Mouse (Mus musculus) CH12.LX (cell line): ENCODE results near the gene Dnaaf5. TPM values are rescaled to one million over a fixed set of nuclear protein-coding genes. Genes with fewer than 3 reads are reported as not detected.

ENCODE experiments used
- DNase-seq: peaks from one replicate; pipeline ENCODE4 v3.0.0-alpha.2; 2013; ENCODE audit errors: extremely low read depth
- H3K27ac ChIP-seq: 2 replicates; pipeline ENCODE4 v1.5.1; 2012; ENCODE audit warnings: low read depth, mild to moderate bottlenecking, control low read depth, moderate library complexity; ENCODE audit not compliant: insufficient read depth
- H3K27me3 ChIP-seq: replicated peaks from 2 replicates; pipeline ENCODE3; 2012; ENCODE audit warnings: inconsistent platforms
- H3K36me3 ChIP-seq, 2 experiments: replicated peaks in 1 of 2; 2 replicates each; pipeline versions ENCODE3 to v1.6.1; 2012; ENCODE audit warnings: inconsistent platforms in 1 of 2, low read length in 1 of 2, mild to moderate bottlenecking in 1 of 2, mixed read lengths in 1 of 2, moderate library complexity in 1 of 2; ENCODE audit not compliant: control insufficient read depth in 1 of 2, insufficient read depth in 1 of 2
- H3K4me1 ChIP-seq, 2 experiments: 2 replicates each; pipeline ENCODE4 v1.6.1; 2012; ENCODE audit warnings: inconsistent platforms in 1 of 2, moderate library complexity in 1 of 2; ENCODE audit not compliant: insufficient read depth in 2 of 2, control insufficient read depth in 1 of 2
- H3K4me2 ChIP-seq: 2 replicates; pipeline ENCODE4 v1.6.1; 2012; ENCODE audit warnings: low read depth, mild to moderate bottlenecking, control low read depth; ENCODE audit not compliant: poor library complexity, insufficient read depth, severe bottlenecking
- H3K4me3 ChIP-seq, 3 experiments: fragments of 150-350 bp in 1 of 3; sonication (generic) in 1 of 3; replicated peaks in 1 of 3; 2 replicates each; pipeline versions ENCODE3 to v1.5.1; 2011 to 2012; ENCODE audit warnings: low read depth in 2 of 3, low read length in 2 of 3, mild to moderate bottlenecking in 2 of 3, moderate library complexity in 2 of 3, control low read depth in 1 of 3, improper control_type of control experiment in 1 of 3, inconsistent platforms in 1 of 3, mixed read lengths in 1 of 3; ENCODE audit not compliant: poor library complexity in 1 of 3
- H3K79me2 ChIP-seq: replicated peaks from 2 replicates; pipeline ENCODE4 v1.6.1; 2012; ENCODE audit warnings: mild to moderate bottlenecking, moderate library complexity; ENCODE audit not compliant: control insufficient read depth, poor library complexity, insufficient read depth, severe bottlenecking; ENCODE audit errors: extremely low read depth
- H3K9ac ChIP-seq: 2 replicates; pipeline ENCODE4 v1.6.1; 2012; ENCODE audit warnings: low read depth, mild to moderate bottlenecking, control low read depth, moderate library complexity; ENCODE audit not compliant: insufficient read depth
- H3K9me3 ChIP-seq: replicated peaks from 2 replicates; pipeline ENCODE3; 2012; ENCODE audit warnings: low read length, inconsistent platforms, mixed read lengths
- BHLHE40 ChIP-seq: IDR thresholded peaks from 2 replicates; pipeline ENCODE4 v1.6.1; 2011; ENCODE audit warnings: mild to moderate bottlenecking, low read depth, low read length, improper control_type of control experiment
- CTCF ChIP-seq, 2 experiments: IDR thresholded peaks in 1 of 2; conservative IDR thresholded peaks in 1 of 2; 2 replicates each; pipeline ENCODE4 v1.5.1; 2011 to 2012; ENCODE audit warnings: low read depth in 2 of 2, low read length in 2 of 2, improper control_type of control experiment in 1 of 2, inconsistent platforms in 1 of 2, mild to moderate bottlenecking in 1 of 2, moderate library complexity in 1 of 2
- EP300 ChIP-seq: IDR thresholded peaks from 2 replicates; pipeline ENCODE4 v1.6.1; 2011; ENCODE audit warnings: low read length, improper control_type of control experiment
- ETS1 ChIP-seq: conservative IDR thresholded peaks from 2 replicates; pipeline ENCODE4 v1.6.1; 2012; ENCODE audit warnings: low read depth, mild to moderate bottlenecking, inconsistent platforms, low read length, improper control_type of control experiment, moderate library complexity
- GABPA ChIP-seq: IDR thresholded peaks from 2 replicates; pipeline ENCODE4 v1.6.1; 2012; ENCODE audit warnings: low read depth, low read length, improper control_type of control experiment, inconsistent platforms; ENCODE audit not compliant: insufficient replicate concordance
- HCFC1 ChIP-seq: IDR thresholded peaks from 2 replicates; pipeline ENCODE4 v1.6.1; 2012; ENCODE audit warnings: low read depth, mild to moderate bottlenecking, inconsistent platforms, low read length, improper control_type of control experiment
- JUND ChIP-seq: conservative IDR thresholded peaks from 2 replicates; pipeline ENCODE4 v1.6.1; 2011; ENCODE audit warnings: low read depth, low read length, improper control_type of control experiment
- KAT2A ChIP-seq: IDR thresholded peaks from 2 replicates; pipeline ENCODE4 v1.6.1; 2012; ENCODE audit warnings: low read length, improper control_type of control experiment, inconsistent platforms; ENCODE audit not compliant: insufficient replicate concordance
- MAFK ChIP-seq: IDR thresholded peaks from 2 replicates; pipeline ENCODE4 v1.6.1; 2011; ENCODE audit warnings: low read length, improper control_type of control experiment; ENCODE audit not compliant: insufficient replicate concordance
- MEF2A ChIP-seq: IDR thresholded peaks from 2 replicates; pipeline ENCODE4 v1.6.1; 2014; ENCODE audit warnings: low read depth, mild to moderate bottlenecking, inconsistent platforms, low read length, improper control_type of control experiment, borderline replicate concordance
- NELFE ChIP-seq: IDR thresholded peaks from 2 replicates; pipeline ENCODE4 v1.6.1; 2011; ENCODE audit warnings: low read depth, low read length, improper control_type of control experiment
- PAX5 ChIP-seq: IDR thresholded peaks from 2 replicates; pipeline ENCODE4 v1.6.1; 2012; ENCODE audit warnings: low read length, inconsistent platforms, mixed read lengths
- POLR2A ChIP-seq: IDR thresholded peaks from 2 replicates; pipeline ENCODE4 v1.6.1; 2011; ENCODE audit warnings: low read depth, mild to moderate bottlenecking, improper control_type of control experiment, low read length
- POLR2AphosphoS2 ChIP-seq: IDR thresholded peaks from 2 replicates; pipeline ENCODE4 v1.6.1; 2011; ENCODE audit warnings: low read depth, low read length, improper control_type of control experiment
- RAD21 ChIP-seq: IDR thresholded peaks from 2 replicates; pipeline ENCODE4 v1.6.1; 2011; ENCODE audit warnings: low read depth, mild to moderate bottlenecking, low read length, improper control_type of control experiment, moderate library complexity
- SMC3 ChIP-seq: IDR thresholded peaks from 2 replicates; pipeline ENCODE4 v1.6.1; 2011; ENCODE audit warnings: low read depth, low read length, improper control_type of control experiment
- TBP ChIP-seq: conservative IDR thresholded peaks from 2 replicates; pipeline ENCODE4 v1.6.1; 2011; ENCODE audit warnings: low read depth, low read length, improper control_type of control experiment
- TCF12 ChIP-seq: IDR thresholded peaks from 2 replicates; pipeline ENCODE4 v1.6.1; 2014; ENCODE audit warnings: low read depth, mild to moderate bottlenecking, inconsistent platforms, low read length, improper control_type of control experiment
- UBTF ChIP-seq: IDR thresholded peaks from 2 replicates; pipeline ENCODE4 v1.6.1; 2012; ENCODE audit warnings: low read depth, mild to moderate bottlenecking, inconsistent platforms, low read length, improper control_type of control experiment, moderate library complexity
- USF1 ChIP-seq: IDR thresholded peaks from 2 replicates; pipeline ENCODE4 v1.6.1; 2014; ENCODE audit warnings: low read depth, mild to moderate bottlenecking, inconsistent platforms, low read length, improper control_type of control experiment
- USF2 ChIP-seq: conservative IDR thresholded peaks from 2 replicates; pipeline ENCODE4 v1.6.1; 2011; ENCODE audit warnings: low read depth, low read length, improper control_type of control experiment
- ZMIZ1 ChIP-seq: IDR thresholded peaks from 2 replicates; pipeline ENCODE4 v1.6.1; 2012; ENCODE audit warnings: low read depth, mild to moderate bottlenecking, inconsistent platforms, low read length, improper control_type of control experiment
- ZNF384 ChIP-seq: IDR thresholded peaks from 2 replicates; pipeline ENCODE4 v1.6.1; 2012; ENCODE audit warnings: low read depth, low read length, improper control_type of control experiment, inconsistent platforms
- dilution Hi-C: fragments of 300-500 bp; cut with MboI; formaldehyde crosslinking; loops from 2 replicates; pipeline ENCODE4 v1.14.3; 2020; ENCODE audit warnings: low sequenced_read_pairs; ENCODE audit not compliant: extremely low pct_unique_long_range_greater_than_20kb, extremely low pct_ligation_motif_present
- in situ Hi-C: fragments of 300-500 bp; cut with MboI; formaldehyde crosslinking; loops from 3 replicates; pipeline ENCODE4 v1.14.3; 2019; ENCODE audit warnings: low sequenced_read_pairs, low pct_ligation_motif_present, low pct_unique_long_range_greater_than_20kb, mixed read lengths
- polyA plus RNA-seq: library from polyadenylated mRNA; unstranded; fragments of >175 nt; gene quantifications from 2 replicates; pipeline ENCODE4 v1.2.1, GENCODE M21; 2012; ENCODE audit warnings: low read depth; ENCODE audit not compliant: insufficient read length
- total RNA-seq, 2 experiments: library from RNA; depleted of rRNA; stranded (reverse); fragments of 300-350 nt in 1 of 2; fragments of >200 nt in 1 of 2; gene quantifications; 2 replicates each; pipeline ENCODE4 v1.2.3; 2012 to 2014

The Dnaaf5 gene
- total and polyA plus RNA-seq, 3 experiments = 17.9 to 25.2 (median 21.7) TPM

DNA sequence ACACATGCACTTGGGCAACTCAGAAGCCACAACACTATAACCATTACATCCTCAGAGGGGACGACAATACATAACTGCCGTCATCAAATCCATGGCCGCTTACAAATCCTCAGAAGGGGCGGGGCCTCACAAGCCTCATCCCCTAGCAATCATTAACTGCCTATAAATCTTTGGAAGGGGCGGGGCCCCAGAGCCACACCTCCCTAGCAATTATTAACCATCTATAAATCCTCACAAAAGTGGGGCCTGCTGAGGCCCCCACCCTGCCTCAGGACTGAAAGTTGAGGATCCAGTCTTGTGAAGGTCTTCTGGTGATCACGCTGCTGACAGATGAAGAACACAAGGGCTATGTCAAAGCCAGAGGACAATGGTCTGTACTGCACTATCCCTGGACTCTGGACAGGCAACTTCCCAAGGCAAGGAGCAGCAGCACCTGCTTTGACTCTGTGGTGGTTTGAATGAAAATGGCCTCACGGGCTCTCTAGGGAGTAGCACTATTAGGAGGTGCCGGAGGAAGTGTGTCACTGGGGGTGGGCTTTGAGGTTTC lies 11.0 kb upstream of the Dnaaf5 start:
- no peak overlapping the region for H3K4me3 ChIP-seq
- in situ Hi-C loops = no loop called here
- H3K4me1 ChIP-seq = peaks cover 2 to 3% of the 10 kb centered on the region in 2 experiments; a peak in 2 of 4 replicates
- dilution Hi-C loops = no loop called here
- peaks cover 3% of the 10 kb centered on the region for H3K9me3 ChIP-seq
- H3K27ac ChIP-seq = no peak overlapping the region
- no peaks in the 10 kb centered on the region for H3K27me3 ChIP-seq
- H3K36me3 ChIP-seq = no peaks in the 10 kb centered on the region
- no peak for DNase-seq
- no peak overlapping the region for H3K4me2 ChIP-seq
- TF ChIP-seq KAT2A (no peak), ZNF384 (no peak), POLR2A (no peak), ZMIZ1 (no peak), NELFE (no peak), TBP (no peak), USF1 (no peak), HCFC1 (no peak)
- no peaks in the 10 kb centered on the region for H3K79me2 ChIP-seq
- no peak overlapping the region for H3K9ac ChIP-seq

GRCm38 (mm10) chr5:139140589-139140988 lies 9.4 kb upstream of the Dnaaf5 start:
- in situ Hi-C loops = no loop called here

DNA sequence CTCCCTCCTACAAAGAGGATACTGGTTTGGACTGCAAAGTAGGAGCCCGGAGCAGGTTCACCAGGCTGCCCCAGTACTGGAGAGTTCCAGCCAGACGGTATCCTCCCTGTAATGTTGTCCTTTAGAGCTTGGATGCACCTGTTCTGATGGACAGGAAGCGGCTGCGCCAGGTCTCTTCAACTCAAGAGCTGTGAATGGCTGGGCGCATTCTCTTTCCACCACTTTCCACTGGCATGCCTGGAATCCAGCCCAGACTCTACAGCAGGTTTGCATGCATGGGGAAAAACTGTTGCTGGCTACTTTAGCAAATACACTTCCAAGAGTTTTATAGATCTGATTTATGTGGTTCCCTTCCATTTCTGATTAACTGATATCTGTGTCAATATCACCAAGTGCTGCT lies 8.7 kb upstream of the Dnaaf5 start:
- dilution Hi-C loops = no loop called here
- Histone ChIP-seq H3K79me2 (no peaks in the 10 kb centered on the region), H3K4me2 (no peak overlapping the region), H3K4me3 (no peak overlapping the region), H3K9me3 (peaks cover 6% of the 10 kb centered on the region), H3K27me3 (no peaks in the 10 kb centered on the region), H3K36me3 (peaks cover 0 to 2% of the 10 kb centered on the region in 2 experiments), H3K9ac (no peak overlapping the region), H3K27ac (no peak overlapping the region), H3K4me1 (peaks cover 3 to 11% of the 10 kb centered on the region in 2 experiments)
- no peak for DNase-seq
- TF ChIP-seq USF1 = no peak
- no peak for TF ChIP-seq POLR2AphosphoS2
- TF ChIP-seq MEF2A = no peak
- no peak for TF ChIP-seq CTCF (conservative IDR thresholded peaks at IDR 0.05 in 1 of 2, IDR thresholded peaks at IDR 0.05 in 1 of 2; ENCODE audit: low read depth in 2 of 2, low read length in 2 of 2)
- no peak for TF ChIP-seq BHLHE40
- TF ChIP-seq NELFE = no peak
- TF ChIP-seq SMC3 = no peak
- no peak for TF ChIP-seq UBTF
- TF ChIP-seq TBP = no peak
- no peak for TF ChIP-seq PAX5
- no peak for TF ChIP-seq ETS1
- TF ChIP-seq JUND = no peak
- no peak for TF ChIP-seq TCF12
- no peak for TF ChIP-seq USF2
- TF ChIP-seq EP300 = no peak
- no peak for TF ChIP-seq MAFK
- TF ChIP-seq RAD21 = no peak
- TF ChIP-seq GABPA = no peak
- TF ChIP-seq, all 38 proteins: peak for 0
- in situ Hi-C loops = no loop called here

More at GRCm38 (mm10) chr5:139140589-139140988, 9.4 kb upstream of the Dnaaf5 start:
- Histone ChIP-seq H3K4me2 (no peak overlapping the region), H3K9me3 (peaks cover 6% of the 10 kb centered on the region), H3K4me3 (no peak overlapping the region), H3K79me2 (no peaks in the 10 kb centered on the region), H3K27ac (no peak overlapping the region), H3K27me3 (no peaks in the 10 kb centered on the region), H3K9ac (no peak overlapping the region), H3K36me3 (peaks cover 0 to 2% of the 10 kb centered on the region in 2 experiments), H3K4me1 (peaks cover 3 to 7% of the 10 kb centered on the region in 2 experiments)
- dilution Hi-C loops = no loop called here
- no peak for TF ChIP-seq POLR2AphosphoS2
- peak; percentile 26 for TF ChIP-seq USF1
- TF ChIP-seq ZNF384 = no peak
- DNase-seq = no peak
